Mouse (Mus musculus): ENCODE data around the gene 2210011C24Rik. TPM values are rescaled to one million over a fixed set of nuclear protein-coding genes. Genes with fewer than 3 reads are reported as not detected.

The 2210011C24Rik gene
- total RNA-seq, 2 experiments from 2014 or later, result not detected

- peak; percentile 97 for ATAC-seq (replicated peaks; ENCODE audit: low FRiP score, poor library complexity, severe bottlenecking)
Observed at GRCm38 (mm10) chr8:83972150-83973120, 39.5 kb downstream of the 2210011C24Rik start, which contains the start of gene Prkaca. Gene Prkaca, plus strand, starts transcription at chr8:83972993.

DNA sequence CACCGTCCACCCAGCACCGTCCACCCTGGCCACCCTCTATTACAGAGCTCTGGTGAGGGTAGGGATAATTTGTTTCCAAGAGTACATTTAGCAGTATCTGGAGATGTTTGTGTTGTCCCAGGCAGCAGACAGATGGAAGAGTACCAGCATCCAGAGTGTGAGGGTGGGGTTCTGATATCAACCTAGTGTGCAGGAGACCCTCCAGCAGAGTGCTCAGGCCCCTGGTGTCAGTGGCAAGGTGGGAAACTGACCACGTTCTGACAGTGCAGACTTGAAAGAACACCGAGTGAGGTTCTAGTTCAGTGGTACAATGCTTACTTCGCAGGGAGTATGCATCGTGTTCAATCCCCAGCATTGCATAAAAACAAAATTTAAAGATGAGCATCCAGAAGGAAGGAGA, 40.3 kb downstream of the 2210011C24Rik start:
- ATAC-seq (replicated peaks; ENCODE audit: low FRiP score, poor library complexity, severe bottlenecking), result no peak

GRCm38 (mm10) chr8:83971121-83971520, 40.9 kb downstream of the 2210011C24Rik start:
- no peak for ATAC-seq (replicated peaks; ENCODE audit: low FRiP score, poor library complexity, severe bottlenecking)

GRCm38 (mm10) chr8:83967701-83968100, 44.3 kb downstream of the 2210011C24Rik start:
- ATAC-seq (replicated peaks; ENCODE audit: low FRiP score, poor library complexity, severe bottlenecking), result no peak

DNA sequence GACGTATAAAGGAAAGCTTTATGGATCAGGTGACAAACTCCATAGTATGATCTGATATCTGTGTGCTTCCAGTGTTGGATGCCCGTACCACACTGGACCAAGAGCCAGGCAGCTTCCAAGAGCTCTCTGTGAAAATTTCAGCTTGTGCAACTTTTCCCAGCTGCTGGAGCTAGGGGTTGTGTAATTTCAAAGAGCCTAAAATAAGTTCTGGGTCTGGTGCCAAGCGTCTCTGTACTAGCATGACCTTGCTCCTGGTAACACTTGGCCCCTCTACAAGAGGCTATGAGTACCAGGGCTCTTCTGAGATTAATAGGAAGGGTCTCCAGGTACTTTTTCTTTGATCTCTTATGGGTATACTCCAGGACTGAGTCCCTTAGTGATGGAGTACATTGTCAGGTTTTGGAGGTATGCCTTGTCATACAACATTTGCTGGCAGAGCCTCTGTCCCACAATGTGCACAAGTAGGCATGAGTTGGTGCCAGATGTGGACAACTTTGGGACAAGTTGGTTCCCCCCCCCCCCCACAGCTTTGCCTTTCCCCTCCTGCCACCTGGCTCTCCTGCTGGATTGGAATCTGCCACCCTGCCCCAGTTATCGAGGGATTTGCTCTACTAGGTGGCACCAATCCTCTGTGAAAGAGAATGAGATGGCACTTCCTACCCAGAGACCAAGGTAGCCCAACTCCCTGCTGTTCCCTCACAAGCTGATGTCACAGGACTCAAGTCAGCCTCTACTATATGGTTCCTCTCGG, 47.8 kb downstream of the 2210011C24Rik start:
- ATAC-seq (replicated peaks; ENCODE audit: low FRiP score, poor library complexity, severe bottlenecking), result no peak

Other genes starting within 250 kb of the 2210011C24Rik start
- gene Adgrl1, start 112.1 kb downstream of the 2210011C24Rik start, total RNA-seq (2015; ENCODE audit: low replicate concordance), result 0.58 and 1.7 TPM in 2 replicates
- gene Adgrl1, start 112.1 kb downstream of the 2210011C24Rik start, total RNA-seq (2017; ENCODE audit: low replicate concordance), result 0.09 and 0.14 TPM in 2 replicates
- not detected in 2 replicates for gene Gm10644, start 57.0 kb downstream of the 2210011C24Rik start, total RNA-seq (2015; ENCODE audit: low replicate concordance)
- gene Gm10644, start 57.0 kb downstream of the 2210011C24Rik start, total RNA-seq (2017; ENCODE audit: low replicate concordance), result not detected in 2 replicates
- gene Asf1b, start 56.7 kb downstream of the 2210011C24Rik start, total RNA-seq (2015; ENCODE audit: low replicate concordance), result 23.1 and 32.4 TPM in 2 replicates
- 26.2 and 32.8 TPM in 2 replicates for gene Asf1b, start 56.7 kb downstream of the 2210011C24Rik start, total RNA-seq (2017; ENCODE audit: low replicate concordance)
- 7.5 and 9.8 TPM in 2 replicates for gene Prkaca, start 39.2 kb downstream of the 2210011C24Rik start, total RNA-seq (2015; ENCODE audit: low replicate concordance)
- 6.7 and 7.1 TPM in 2 replicates for gene Prkaca, start 39.2 kb downstream of the 2210011C24Rik start, total RNA-seq (2017; ENCODE audit: low replicate concordance)
- gene Samd1, start 14.5 kb downstream of the 2210011C24Rik start, total RNA-seq (2015; ENCODE audit: low replicate concordance), result 14.8 and 33.2 TPM in 2 replicates
- gene Samd1, start 14.5 kb downstream of the 2210011C24Rik start, total RNA-seq (2017; ENCODE audit: low replicate concordance), result 32.5 and 36.0 TPM in 2 replicates
- 1.3 TPM in 1 of 2 replicates, not detected in the other for gene 1700067K01Rik, start 10.7 kb downstream of the 2210011C24Rik start, total RNA-seq (2015; ENCODE audit: low replicate concordance)
- gene 1700067K01Rik, start 10.7 kb downstream of the 2210011C24Rik start, total RNA-seq (2017; ENCODE audit: low replicate concordance), result 0.51 and 2.6 TPM in 2 replicates
- not detected in 2 replicates for gene Palm3, start 9.3 kb upstream of the 2210011C24Rik start, total RNA-seq (2015; ENCODE audit: low replicate concordance)
- not detected in 2 replicates for gene Palm3, start 9.3 kb upstream of the 2210011C24Rik start, total RNA-seq (2017; ENCODE audit: low replicate concordance)
- gene Il27ra, start 30.4 kb upstream of the 2210011C24Rik start, total RNA-seq (2015; ENCODE audit: low replicate concordance), result 0.63 and 0.96 TPM in 2 replicates
- gene Il27ra, start 30.4 kb upstream of the 2210011C24Rik start, total RNA-seq (2017; ENCODE audit: low replicate concordance), result 0.17 TPM in 1 of 2 replicates, not detected in the other
- not detected in 2 replicates for gene Rln3, start 32.8 kb upstream of the 2210011C24Rik start, total RNA-seq (2015; ENCODE audit: low replicate concordance)
- not detected in 2 replicates for gene Rln3, start 32.8 kb upstream of the 2210011C24Rik start, total RNA-seq (2017; ENCODE audit: low replicate concordance)
- not detected in 2 replicates for gene Gm10643, start 53.0 kb upstream of the 2210011C24Rik start, total RNA-seq (2015; ENCODE audit: low replicate concordance)
- gene Gm10643, start 53.0 kb upstream of the 2210011C24Rik start, total RNA-seq (2017; ENCODE audit: low replicate concordance), result not detected in 2 replicates
- gene Rfx1, start 54.7 kb upstream of the 2210011C24Rik start, total RNA-seq (2015; ENCODE audit: low replicate concordance), result 2.1 and 3.1 TPM in 2 replicates
- gene Rfx1, start 54.7 kb upstream of the 2210011C24Rik start, total RNA-seq (2017; ENCODE audit: low replicate concordance), result 1.4 and 3.5 TPM in 2 replicates
- 0.19 and 4.0 TPM in 2 replicates for gene Dcaf15, start 92.6 kb upstream of the 2210011C24Rik start, total RNA-seq (2015; ENCODE audit: low replicate concordance)
- 1.9 and 2.9 TPM in 2 replicates for gene Dcaf15, start 92.6 kb upstream of the 2210011C24Rik start, total RNA-seq (2017; ENCODE audit: low replicate concordance)
- not detected in 2 replicates for gene Podnl1, start 113.8 kb upstream of the 2210011C24Rik start, total RNA-seq (2015; ENCODE audit: low replicate concordance)
- not detected in 2 replicates for gene Podnl1, start 113.8 kb upstream of the 2210011C24Rik start, total RNA-seq (2017; ENCODE audit: low replicate concordance)
- gene Cc2d1a, start 135.8 kb upstream of the 2210011C24Rik start, total RNA-seq (2015; ENCODE audit: low replicate concordance), result 4.2 and 7.3 TPM in 2 replicates
- gene Cc2d1a, start 135.8 kb upstream of the 2210011C24Rik start, total RNA-seq (2017; ENCODE audit: low replicate concordance), result 0.60 and 2.5 TPM in 2 replicates
- not detected in 2 replicates for gene 4930432K21Rik, start 135.9 kb upstream of the 2210011C24Rik start, total RNA-seq (2015; ENCODE audit: low replicate concordance)
- gene 4930432K21Rik, start 135.9 kb upstream of the 2210011C24Rik start, total RNA-seq (2017; ENCODE audit: low replicate concordance), result 0.43 TPM in 1 of 2 replicates, not detected in the other
- not detected in 2 replicates for gene Nanos3, start 173.0 kb upstream of the 2210011C24Rik start, total RNA-seq (2015; ENCODE audit: low replicate concordance)
- gene Nanos3, start 173.0 kb upstream of the 2210011C24Rik start, total RNA-seq (2017; ENCODE audit: low replicate concordance), result not detected in 2 replicates
- gene Zswim4, start 224.9 kb upstream of the 2210011C24Rik start, total RNA-seq (2015; ENCODE audit: low replicate concordance), result 3.1 and 3.5 TPM in 2 replicates
- gene Zswim4, start 224.9 kb upstream of the 2210011C24Rik start, total RNA-seq (2017; ENCODE audit: low replicate concordance), result 6.3 and 7.4 TPM in 2 replicates
- 53.7 and 79.2 TPM in 2 replicates for gene D8Ertd738e, start 237.5 kb upstream of the 2210011C24Rik start, total RNA-seq (2015; ENCODE audit: low replicate concordance)
- gene D8Ertd738e, start 237.5 kb upstream of the 2210011C24Rik start, total RNA-seq (2017; ENCODE audit: low replicate concordance), result 25.5 and 34.4 TPM in 2 replicates
- gene Mri1, start 245.2 kb upstream of the 2210011C24Rik start, total RNA-seq (2015; ENCODE audit: low replicate concordance), result 2.3 and 2.5 TPM in 2 replicates
- 1.8 and 4.7 TPM in 2 replicates for gene Mri1, start 245.2 kb upstream of the 2210011C24Rik start, total RNA-seq (2017; ENCODE audit: low replicate concordance)

Measured in erythroblast, adult 5-6 weeks (primary cell).